Mouse (Mus musculus) kidney, embryonic 14.5 days (tissue): ENCODE measurements at regions not wholly inside any gene's neighbourhood (a gene's known extent, or its start where the extent isn't known, plus 50 kb on each side); places are given as distances from the start of the nearest gene placed in this dataset.

Experiments
- ATAC-seq: fragments of 200-750 bp; cut with Nextera tagmentation; 2 replicates; pipeline ENCODE4 v1.8.0; 2017; ENCODE audit warnings: moderate number of reproducible peaks, mild to moderate bottlenecking, moderate TSS enrichment, moderate library complexity; ENCODE audit not compliant: low FRiP score, low TSS enrichment
- H3K27ac ChIP-seq: fragments of 300-500 bp; sonication (generic); 2 replicates; pipeline ENCODE4 v1.5.1; 2014; ENCODE audit warnings: low read depth, mild to moderate bottlenecking, low read length, moderate library complexity, mixed read lengths
- H3K27me3 ChIP-seq: fragments of 300-500 bp; sonication (generic); 2 replicates; pipeline ENCODE4 v1.6.1; 2014; ENCODE audit warnings: mild to moderate bottlenecking, low read length; ENCODE audit not compliant: control insufficient read depth, insufficient read depth
- H3K36me3 ChIP-seq: fragments of 300-500 bp; sonication (generic); 2 replicates; pipeline ENCODE4 v1.6.1; 2014; ENCODE audit warnings: low read length, mixed read lengths; ENCODE audit not compliant: control insufficient read depth, insufficient read depth
- H3K4me1 ChIP-seq: fragments of 300-500 bp; sonication (generic); 2 replicates; pipeline ENCODE4 v1.6.1; 2014; ENCODE audit warnings: low read length, mixed read lengths; ENCODE audit not compliant: control insufficient read depth, insufficient read depth
- H3K4me2 ChIP-seq: fragments of 300-500 bp; sonication (generic); replicated peaks from 2 replicates; pipeline ENCODE4 v1.6.1; 2014; ENCODE audit warnings: low read depth, mild to moderate bottlenecking, low read length
- H3K4me3 ChIP-seq: fragments of 300-500 bp; sonication (generic); 2 replicates; pipeline ENCODE4 v1.5.1; 2014; ENCODE audit warnings: mild to moderate bottlenecking, low read length
- H3K9ac ChIP-seq: fragments of 300-500 bp; sonication (generic); 2 replicates; pipeline ENCODE4 v1.6.1; 2014; ENCODE audit warnings: low read depth, mild to moderate bottlenecking, low read length, moderate library complexity
- H3K9me3 ChIP-seq: fragments of 300-500 bp; sonication (generic); 2 replicates; pipeline ENCODE4 v1.6.1; 2016; ENCODE audit warnings: low read length; ENCODE audit not compliant: control insufficient read depth
- WGBS: fragments of 180-500 bp; shearing (Covaris S2); extraction: QIAGEN DNeasy Blood & Tissue Kit; methylation state at CpG from one replicate; pipeline ENCODE4 v1.1.7; 2014; 5-methylcytosine and 5-hydroxymethylcytosine counted together

DNA sequence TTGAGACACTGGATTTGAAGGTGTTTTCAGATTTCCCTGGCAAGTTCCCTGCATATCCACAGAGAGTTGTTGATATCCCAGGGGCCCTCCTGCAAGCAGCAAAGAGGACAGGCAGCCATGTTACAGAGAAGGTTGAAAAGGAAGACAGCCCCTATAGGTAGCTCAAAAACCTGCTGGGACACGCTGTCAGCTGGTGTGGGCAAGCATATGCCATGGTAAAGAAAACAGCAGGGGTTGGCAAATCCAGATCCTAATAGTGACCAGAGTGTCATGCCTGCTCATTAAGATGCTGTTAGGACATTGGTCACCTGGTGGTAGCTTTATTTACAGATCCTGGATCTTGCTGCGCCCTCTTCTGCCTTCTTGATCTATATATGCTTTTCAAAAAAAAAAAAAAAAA, 397.6 kb downstream of the Tns1 start:
- Histone ChIP-seq H3K9me3 (no peaks in the 10 kb centered on the region), H3K36me3 (no peaks in the 10 kb centered on the region), H3K27me3 (no peaks in the 10 kb centered on the region), H3K4me2 (no peak overlapping the region), H3K9ac (no peak overlapping the region), H3K27ac (no peak overlapping the region), H3K4me3 (no peak overlapping the region), H3K4me1 (no peaks in the 10 kb centered on the region)
- WGBS = 89% methylated on average over 2 of the region's 2 CpGs
- ATAC-seq = no peak

DNA sequence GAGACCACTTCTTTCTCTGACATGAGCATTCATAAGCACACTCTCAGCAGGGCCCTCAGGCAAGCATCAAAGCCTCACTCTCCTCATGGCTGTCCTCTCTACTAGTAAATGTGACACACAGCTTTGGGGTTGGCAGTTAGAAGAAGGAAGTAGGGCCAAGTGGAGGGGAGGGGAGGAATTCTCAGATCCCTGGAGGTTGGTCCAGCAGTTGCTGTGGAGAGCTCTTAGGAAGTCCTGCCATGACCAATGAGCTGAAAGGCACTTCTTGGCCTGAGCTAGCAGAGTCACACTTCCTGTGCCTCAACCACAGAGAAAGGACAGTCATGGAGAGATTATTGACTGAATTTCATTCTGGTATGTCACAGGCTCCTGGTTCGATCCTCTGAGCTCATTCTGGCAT, 398.8 kb downstream of the Tns1 start:
- Histone ChIP-seq H3K4me3 (no peak overlapping the region), H3K27me3 (no peaks in the 10 kb centered on the region), H3K9ac (no peak overlapping the region), H3K27ac (no peak overlapping the region), H3K4me1 (no peaks in the 10 kb centered on the region), H3K36me3 (no peaks in the 10 kb centered on the region), H3K9me3 (no peaks in the 10 kb centered on the region), H3K4me2 (no peak overlapping the region)
- WGBS = 88% methylated on average over 1 of the region's 1 CpGs
- ATAC-seq = no peak

DNA sequence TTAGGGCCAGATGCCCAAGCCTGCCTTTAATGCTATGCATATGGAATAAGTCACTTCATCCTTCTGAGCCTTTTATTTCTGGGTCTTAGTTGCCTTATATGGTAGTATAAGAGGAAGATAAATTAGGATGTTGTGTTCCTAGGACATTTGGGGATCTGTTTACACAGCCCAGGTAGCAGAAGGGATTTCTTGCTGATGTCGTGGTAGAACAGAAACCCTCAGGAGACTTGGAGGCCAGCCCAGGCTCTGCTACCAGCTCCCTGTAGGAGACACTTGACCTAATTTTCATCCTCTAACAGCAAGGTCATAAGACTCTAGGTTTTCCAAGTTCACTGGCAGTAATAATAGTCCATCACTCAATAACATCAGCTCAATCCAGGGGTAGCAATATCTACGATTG, 399.7 kb downstream of the Tns1 start:
- Histone ChIP-seq H3K36me3 (no peaks in the 10 kb centered on the region), H3K4me3 (no peak overlapping the region), H3K9me3 (no peaks in the 10 kb centered on the region), H3K27ac (no peak overlapping the region), H3K4me2 (no peak overlapping the region), H3K27me3 (no peaks in the 10 kb centered on the region), H3K9ac (no peak overlapping the region), H3K4me1 (no peaks in the 10 kb centered on the region)
- WGBS = 77% methylated on average over 2 of the region's 2 CpGs
- ATAC-seq = no peak

GRCm38 (mm10) chr1:73721486-73722225, 402.6 kb downstream of the Tns1 start:
- Histone ChIP-seq H3K27ac (no peak overlapping the region), H3K9ac (no peak overlapping the region), H3K9me3 (no peaks in the 10 kb centered on the region), H3K27me3 (no peaks in the 10 kb centered on the region), H3K4me2 (no peak overlapping the region), H3K4me3 (no peak overlapping the region), H3K36me3 (no peaks in the 10 kb centered on the region), H3K4me1 (no peaks in the 10 kb centered on the region)
- ATAC-seq = no peak
- 79% methylated on average over 6 of the region's 6 CpGs for WGBS

DNA sequence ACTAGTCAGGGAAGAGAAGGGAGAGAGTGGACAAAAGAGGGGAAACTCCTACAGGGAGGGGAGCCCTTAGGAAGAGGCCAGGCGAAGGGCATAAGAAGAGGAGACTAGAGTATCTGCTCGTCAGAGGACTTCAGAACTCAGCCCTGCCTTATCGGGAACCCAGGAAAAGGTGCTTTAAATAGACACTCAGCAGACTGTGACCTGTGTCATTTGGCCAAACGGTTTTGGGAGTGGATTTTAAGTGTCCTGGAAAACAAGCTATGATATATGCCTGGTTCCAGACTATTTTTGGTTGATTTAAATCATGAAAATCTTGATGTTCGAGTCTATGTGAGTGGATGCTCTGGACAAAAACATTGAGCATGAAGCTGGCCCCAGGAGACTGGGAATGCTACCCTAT, 405.8 kb downstream of the Tns1 start:
- Histone ChIP-seq H3K36me3 (no peaks in the 10 kb centered on the region), H3K9ac (no peak overlapping the region), H3K9me3 (no peaks in the 10 kb centered on the region), H3K27ac (no peak overlapping the region), H3K4me1 (no peaks in the 10 kb centered on the region), H3K27me3 (no peaks in the 10 kb centered on the region), H3K4me3 (no peak overlapping the region), H3K4me2 (no peak overlapping the region)
- no peak for ATAC-seq
- 73% methylated on average over 5 of the region's 5 CpGs for WGBS

- H3K4me3 ChIP-seq = no peak overlapping the region
- ATAC-seq = no peak
- no peaks in the 10 kb centered on the region for H3K27me3 ChIP-seq
- H3K4me2 ChIP-seq = no peak overlapping the region
- no peaks in the 10 kb centered on the region for H3K4me1 ChIP-seq
- H3K27ac ChIP-seq = no peak overlapping the region
- no peaks in the 10 kb centered on the region for H3K9me3 ChIP-seq
- H3K36me3 ChIP-seq = no peaks in the 10 kb centered on the region
- H3K9ac ChIP-seq = no peak overlapping the region
- WGBS = 22% methylated on average over 7 of the region's 7 CpGs
Observed at GRCm38 (mm10) chr1:73717401-73717800, 406.8 kb downstream of the Tns1 start.

DNA sequence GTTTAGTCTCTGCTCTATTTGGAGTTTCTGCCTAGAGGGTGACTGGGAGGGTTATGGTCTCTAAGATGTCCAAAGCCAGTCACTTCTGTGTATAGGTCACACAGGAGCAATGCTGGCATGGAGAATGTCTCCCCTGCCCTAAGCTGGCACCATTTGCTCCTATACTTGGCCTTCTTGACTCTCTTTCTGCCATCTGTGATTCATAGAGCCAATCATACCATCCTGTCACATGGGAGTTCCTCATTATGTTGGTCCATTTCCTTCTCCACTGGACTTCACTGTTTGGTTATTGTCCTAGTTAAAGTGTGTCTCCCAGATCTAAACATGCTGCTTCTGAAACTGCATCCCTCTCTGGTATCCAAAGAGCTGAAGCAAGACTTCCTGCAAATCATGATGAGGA, 407.3 kb downstream of the Tns1 start:
- Histone ChIP-seq H3K9ac (no peak overlapping the region), H3K4me3 (no peak overlapping the region), H3K27ac (no peak overlapping the region), H3K36me3 (no peaks in the 10 kb centered on the region), H3K27me3 (no peaks in the 10 kb centered on the region), H3K4me2 (no peak overlapping the region), H3K4me1 (no peaks in the 10 kb centered on the region), H3K9me3 (no peaks in the 10 kb centered on the region)
- ATAC-seq = no peak

DNA sequence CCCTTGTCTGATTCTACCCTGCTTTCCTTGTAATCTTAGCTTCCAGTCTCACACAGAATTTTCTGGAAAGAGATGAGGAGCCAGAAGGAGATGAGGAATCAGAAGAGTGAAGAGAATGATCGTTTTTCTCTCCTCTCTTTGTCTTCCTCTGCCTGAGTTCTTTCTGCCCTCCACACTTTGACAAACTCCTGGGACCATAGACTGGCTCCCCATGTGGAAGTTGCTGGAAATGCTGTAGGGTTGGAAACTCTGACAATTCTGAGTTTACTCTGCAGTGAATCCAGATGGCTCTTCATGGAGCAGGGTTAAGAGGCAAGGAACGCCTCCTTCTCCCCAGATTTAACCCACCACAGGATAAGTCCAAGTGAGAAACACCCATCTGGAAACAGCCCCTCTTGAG, 408.7 kb downstream of the Tns1 start:
- Histone ChIP-seq H3K9ac (no peak overlapping the region), H3K27me3 (no peaks in the 10 kb centered on the region), H3K4me1 (no peaks in the 10 kb centered on the region), H3K27ac (no peak overlapping the region), H3K9me3 (no peaks in the 10 kb centered on the region), H3K4me2 (no peak overlapping the region), H3K36me3 (no peaks in the 10 kb centered on the region), H3K4me3 (no peak overlapping the region)
- WGBS = 72% methylated on average over 2 of the region's 2 CpGs
- ATAC-seq = no peak

- Histone ChIP-seq H3K36me3 (no peaks in the 10 kb centered on the region), H3K4me1 (0 out of 2 replicates have a peak, but pooled peaks cover 3% of the 10 kb centered on the region), H3K9me3 (no peaks in the 10 kb centered on the region), H3K27me3 (no peaks in the 10 kb centered on the region), H3K4me3 (no peak overlapping the region), H3K27ac (no peak overlapping the region), H3K9ac (no peak overlapping the region), H3K4me2 (no peak overlapping the region)
- WGBS = 22% methylated on average over 4 of the region's 4 CpGs
- peak; percentile 68; the same call in 1 of the 2 replicates for ATAC-seq
Observed at GRCm38 (mm10) chr1:73702428-73702842, 421.8 kb downstream of the Tns1 start.
